Mouse (Mus musculus) stomach, postnatal 0 days (tissue): ENCODE results near the gene Mybpc2.

ENCODE experiments used
- CTCF ChIP-seq: IDR thresholded peaks from 2 replicates; pipeline ENCODE4 v1.5.1; 2016; ENCODE audit warnings: antibody characterized with exemption, low read depth, mild to moderate bottlenecking, moderate library complexity
- EP300 ChIP-seq: optimal IDR thresholded peaks from 2 replicates; pipeline ENCODE3; 2016; ENCODE audit warnings: antibody characterized with exemption

GRCm38 (mm10) chr7:44548497-44549087 lies 24.1 kb upstream of the Mybpc2 start, which contains the start of gene Pold1:
- TF ChIP-seq CTCF (peak; percentile 99), EP300 (no peak)
